Mouse (Mus musculus) G1E (cell line): ENCODE measurements around the gene Ercc5.

Source experiments
- CTCF ChIP-seq: IDR thresholded peaks from 2 replicates; pipeline ENCODE4 v1.5.1; 2012; ENCODE audit warnings: low read depth, low read length, inconsistent platforms, mixed read lengths
- POLR2AphosphoS5 ChIP-seq: IDR thresholded peaks from 2 replicates; pipeline ENCODE4 v1.6.1; 2012; ENCODE audit warnings: low read depth, low read length, inconsistent platforms; ENCODE audit not compliant: insufficient replicate concordance

DNA sequence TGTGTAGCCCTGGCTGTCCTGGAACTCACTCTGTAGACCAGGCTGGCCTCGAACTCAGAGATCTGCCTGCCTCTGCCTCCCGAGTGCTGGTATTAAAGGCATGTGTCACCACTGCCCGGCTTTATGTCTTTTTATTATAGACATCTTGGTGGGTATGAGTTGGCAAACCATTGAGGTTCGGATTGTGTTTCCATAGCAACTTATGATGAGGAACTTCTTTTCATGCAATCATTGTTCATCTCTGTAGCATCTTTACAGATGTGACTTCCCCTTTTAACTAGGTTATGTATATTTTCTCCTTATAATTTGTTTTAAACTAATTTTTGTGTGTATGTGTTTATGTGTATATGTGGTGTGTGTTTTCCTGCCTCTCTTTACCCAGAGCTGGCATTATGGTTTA, 22.0 kb upstream of the Ercc5 start:
- TF ChIP-seq POLR2AphosphoS5 (no peak), CTCF (no peak)
